Mouse (Mus musculus) heart, postnatal 0 days (tissue): ENCODE results near the gene Nbl1.

Experiments
- CTCF ChIP-seq: IDR thresholded peaks from 2 replicates; pipeline ENCODE4 v1.5.1; 2016; ENCODE audit warnings: antibody characterized with exemption, control low read depth, low read depth
- EP300 ChIP-seq: IDR thresholded peaks from 2 replicates; pipeline ENCODE4 v1.6.1; 2016; ENCODE audit warnings: antibody characterized with exemption, low read depth

GRCm38 (mm10) chr4:139111421-139111820 is 18.6 kb upstream of the Nbl1 start:
- TF ChIP-seq CTCF (no peak), EP300 (no peak)
